Mouse (Mus musculus): ENCODE measurements around the gene Fam216b. TPM values are rescaled to one million over a fixed set of nuclear protein-coding genes. Genes with fewer than 3 reads are reported as not detected.

Fam216b gene
- polyA plus RNA-seq, 1 experiment from 2014 or later = not detected

- H3K4me1 ChIP-seq (ENCODE audit: control insufficient read depth, insufficient read depth, low read length) = no peaks in the 10 kb centered on the region
- no peak overlapping the region for H3K4me2 ChIP-seq
- 0 out of 2 replicates have a peak, but pooled peaks cover 2% of the 10 kb centered on the region for H3K9me3 ChIP-seq (replicated peaks; ENCODE audit: control insufficient read depth, low read length)
- ATAC-seq (replicated peaks; ENCODE audit: insufficient number of reproducible peaks, low FRiP score, low TSS enrichment) = no peak
- H3K27me3 ChIP-seq (ENCODE audit: control insufficient read depth, insufficient read depth, low read length) = no peaks in the 10 kb centered on the region
- H3K36me3 ChIP-seq (ENCODE audit: control insufficient read depth, insufficient read depth, low read length) = no peaks in the 10 kb centered on the region
- H3K27ac ChIP-seq (ENCODE audit: low read depth, low read length) = no peak overlapping the region
- H3K4me3 ChIP-seq (ENCODE audit: low read depth, low read length) = no peak overlapping the region
- WGBS (ENCODE audit: insufficient replicate concordance) = 88% methylated on average over 3 of the region's 3 CpGs
- H3K9ac ChIP-seq (ENCODE audit: low read depth, low read length) = no peak overlapping the region
Observed at GRCm38 (mm10) chr14:78110871-78111270, 22.1 kb upstream of the Fam216b start.

GRCm38 (mm10) chr14:78109419-78109818, 20.6 kb upstream of the Fam216b start:
- Histone ChIP-seq H3K4me2 (no peak overlapping the region), H3K9me3 (replicated peaks; ENCODE audit: control insufficient read depth, low read length) (0 out of 2 replicates have a peak, but pooled peaks cover 2% of the 10 kb centered on the region), H3K4me1 (ENCODE audit: control insufficient read depth, insufficient read depth, low read length) (no peaks in the 10 kb centered on the region), H3K36me3 (ENCODE audit: control insufficient read depth, insufficient read depth, low read length) (no peaks in the 10 kb centered on the region), H3K4me3 (ENCODE audit: low read depth, low read length) (no peak overlapping the region), H3K27ac (ENCODE audit: low read depth, low read length) (no peak overlapping the region), H3K9ac (ENCODE audit: low read depth, low read length) (no peak overlapping the region), H3K27me3 (ENCODE audit: control insufficient read depth, insufficient read depth, low read length) (no peaks in the 10 kb centered on the region)
- WGBS (ENCODE audit: insufficient replicate concordance) = 73% methylated on average over 4 of the region's 4 CpGs
- no peak for ATAC-seq (replicated peaks; ENCODE audit: insufficient number of reproducible peaks, low FRiP score, low TSS enrichment)

GRCm38 (mm10) chr14:78108388-78108787, 19.6 kb upstream of the Fam216b start:
- H3K4me2 ChIP-seq = no peak overlapping the region
- H3K27me3 ChIP-seq (ENCODE audit: control insufficient read depth, insufficient read depth, low read length) = no peaks in the 10 kb centered on the region
- no peak overlapping the region for H3K27ac ChIP-seq (ENCODE audit: low read depth, low read length)
- H3K36me3 ChIP-seq (ENCODE audit: control insufficient read depth, insufficient read depth, low read length) = no peaks in the 10 kb centered on the region
- H3K4me1 ChIP-seq (ENCODE audit: control insufficient read depth, insufficient read depth, low read length) = no peaks in the 10 kb centered on the region
- H3K9ac ChIP-seq (ENCODE audit: low read depth, low read length) = no peak overlapping the region
- ATAC-seq (replicated peaks; ENCODE audit: insufficient number of reproducible peaks, low FRiP score, low TSS enrichment) = no peak
- H3K4me3 ChIP-seq (ENCODE audit: low read depth, low read length) = no peak overlapping the region
- no peaks in the 10 kb centered on the region for H3K9me3 ChIP-seq (replicated peaks; ENCODE audit: control insufficient read depth, low read length)
- WGBS (ENCODE audit: insufficient replicate concordance) = 79% methylated on average over 3 of the region's 3 CpGs

GRCm38 (mm10) chr14:78089591-78089990, 784 bp upstream of the Fam216b start:
- no peak overlapping the region for H3K9ac ChIP-seq (ENCODE audit: low read depth, low read length)
- H3K4me3 ChIP-seq (ENCODE audit: low read depth, low read length) = no peak overlapping the region
- H3K27ac ChIP-seq (ENCODE audit: low read depth, low read length) = no peak overlapping the region
- WGBS (ENCODE audit: insufficient replicate concordance) = 68% methylated on average over 4 of the region's 4 CpGs
- no peak for ATAC-seq (replicated peaks; ENCODE audit: insufficient number of reproducible peaks, low FRiP score, low TSS enrichment)
- H3K36me3 ChIP-seq (ENCODE audit: control insufficient read depth, insufficient read depth, low read length) = no peaks in the 10 kb centered on the region
- peaks cover 4% of the 10 kb centered on the region; the same call in 1 of the 2 replicates for H3K4me1 ChIP-seq (ENCODE audit: control insufficient read depth, insufficient read depth, low read length)
- H3K9me3 ChIP-seq (replicated peaks; ENCODE audit: control insufficient read depth, low read length) = no peaks in the 10 kb centered on the region
- no peaks in the 10 kb centered on the region for H3K27me3 ChIP-seq (ENCODE audit: control insufficient read depth, insufficient read depth, low read length)
- no peak overlapping the region for H3K4me2 ChIP-seq

DNA sequence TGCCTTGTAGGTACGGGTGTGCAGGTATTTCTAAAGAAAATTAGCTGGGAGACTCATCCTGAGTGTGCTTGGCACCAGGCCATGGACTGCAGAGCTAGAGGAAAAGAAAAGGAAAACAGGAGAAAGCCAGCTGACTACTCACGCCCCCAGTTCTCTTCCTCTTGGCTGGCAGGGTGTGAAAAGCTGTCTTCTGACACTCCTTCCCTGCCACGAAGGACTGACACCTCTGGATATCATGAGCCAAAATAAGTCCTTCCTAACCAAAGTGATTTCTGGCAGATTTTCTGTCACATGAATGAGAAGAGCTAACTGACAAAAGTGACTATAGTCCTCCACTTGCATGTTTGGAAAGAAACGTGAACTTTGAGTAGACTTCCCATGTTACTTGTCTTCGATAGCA, 5.3 kb downstream of the Fam216b start:
- Histone ChIP-seq H3K4me3 (ENCODE audit: low read depth, low read length) (no peak overlapping the region), H3K27ac (ENCODE audit: low read depth, low read length) (no peak overlapping the region), H3K27me3 (ENCODE audit: control insufficient read depth, insufficient read depth, low read length) (no peaks in the 10 kb centered on the region), H3K4me1 (ENCODE audit: control insufficient read depth, insufficient read depth, low read length) (peaks cover 4% of the 10 kb centered on the region; the same call in 1 of the 2 replicates), H3K9me3 (replicated peaks; ENCODE audit: control insufficient read depth, low read length) (no peaks in the 10 kb centered on the region), H3K36me3 (ENCODE audit: control insufficient read depth, insufficient read depth, low read length) (no peaks in the 10 kb centered on the region), H3K9ac (ENCODE audit: low read depth, low read length) (no peak overlapping the region), H3K4me2 (no peak overlapping the region)
- 57% methylated on average over 5 of the region's 5 CpGs for WGBS (ENCODE audit: insufficient replicate concordance)
- ATAC-seq (replicated peaks; ENCODE audit: insufficient number of reproducible peaks, low FRiP score, low TSS enrichment) = no peak

DNA sequence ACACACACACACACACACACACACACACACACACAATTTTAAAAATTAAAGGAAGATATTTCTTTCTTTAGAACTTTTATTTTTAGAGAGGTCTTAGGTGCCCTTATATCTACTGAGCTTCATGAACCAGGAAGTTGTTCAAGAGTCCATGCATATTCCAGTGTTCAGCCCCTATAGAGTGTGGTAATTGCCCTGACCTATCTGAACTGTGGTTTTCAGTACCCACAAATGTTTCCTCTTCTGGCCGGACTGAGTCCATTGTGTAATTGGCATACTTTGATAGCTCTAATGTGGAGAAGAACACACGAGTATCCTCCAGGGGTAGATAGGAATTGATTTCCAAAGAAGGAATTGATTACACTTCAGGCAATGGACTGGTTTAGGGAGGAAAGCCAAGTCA, 11.3 kb downstream of the Fam216b start:
- Histone ChIP-seq H3K4me3 (ENCODE audit: low read depth, low read length) (no peak overlapping the region), H3K9me3 (replicated peaks; ENCODE audit: control insufficient read depth, low read length) (no peaks in the 10 kb centered on the region), H3K27me3 (ENCODE audit: control insufficient read depth, insufficient read depth, low read length) (no peaks in the 10 kb centered on the region), H3K9ac (ENCODE audit: low read depth, low read length) (no peak overlapping the region), H3K4me2 (no peak overlapping the region), H3K36me3 (ENCODE audit: control insufficient read depth, insufficient read depth, low read length) (no peaks in the 10 kb centered on the region), H3K4me1 (ENCODE audit: control insufficient read depth, insufficient read depth, low read length) (no peaks in the 10 kb centered on the region), H3K27ac (ENCODE audit: low read depth, low read length) (no peak overlapping the region)
- no peak for ATAC-seq (replicated peaks; ENCODE audit: insufficient number of reproducible peaks, low FRiP score, low TSS enrichment)
- 82% methylated on average over 2 of the region's 2 CpGs for WGBS (ENCODE audit: insufficient replicate concordance)

- Histone ChIP-seq H3K27ac (ENCODE audit: low read depth, low read length) (no peak overlapping the region), H3K4me1 (ENCODE audit: control insufficient read depth, insufficient read depth, low read length) (peaks cover 2% of the 10 kb centered on the region; the same call in 1 of the 2 replicates), H3K36me3 (ENCODE audit: control insufficient read depth, insufficient read depth, low read length) (no peaks in the 10 kb centered on the region), H3K9me3 (replicated peaks; ENCODE audit: control insufficient read depth, low read length) (no peaks in the 10 kb centered on the region), H3K4me2 (no peak overlapping the region), H3K4me3 (ENCODE audit: low read depth, low read length) (no peak overlapping the region), H3K9ac (ENCODE audit: low read depth, low read length) (no peak overlapping the region), H3K27me3 (ENCODE audit: control insufficient read depth, insufficient read depth, low read length) (no peaks in the 10 kb centered on the region)
- ATAC-seq (replicated peaks; ENCODE audit: insufficient number of reproducible peaks, low FRiP score, low TSS enrichment) = no peak
- 75% methylated on average over 9 of the region's 9 CpGs for WGBS (ENCODE audit: insufficient replicate concordance)
Observed at GRCm38 (mm10) chr14:78065938-78066710, 22.7 kb downstream of the Fam216b start.

DNA sequence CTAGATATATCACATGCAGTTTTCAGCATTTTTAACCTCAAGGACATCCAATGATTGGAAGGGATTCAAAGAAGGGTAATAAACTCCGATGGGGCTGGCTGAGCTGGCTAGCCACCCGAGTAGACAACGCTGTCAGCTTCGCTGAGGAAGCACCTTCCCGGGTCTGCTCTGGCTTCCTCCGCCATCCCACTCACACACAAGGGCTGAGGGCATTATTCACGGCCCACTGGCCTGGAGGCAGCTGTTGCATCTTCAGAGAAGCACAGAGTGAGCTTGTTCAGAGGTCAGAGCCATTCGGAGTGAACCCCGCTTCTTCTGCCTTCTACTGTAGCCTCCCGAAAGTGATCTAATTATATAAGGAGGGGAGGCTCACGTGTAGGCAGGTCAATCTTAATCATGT, 26.3 kb downstream of the Fam216b start:
- Histone ChIP-seq H3K9me3 (replicated peaks; ENCODE audit: control insufficient read depth, low read length) (no peaks in the 10 kb centered on the region), H3K4me2 (no peak overlapping the region), H3K4me1 (ENCODE audit: control insufficient read depth, insufficient read depth, low read length) (no peaks in the 10 kb centered on the region), H3K36me3 (ENCODE audit: control insufficient read depth, insufficient read depth, low read length) (no peaks in the 10 kb centered on the region), H3K27me3 (ENCODE audit: control insufficient read depth, insufficient read depth, low read length) (no peaks in the 10 kb centered on the region), H3K9ac (ENCODE audit: low read depth, low read length) (no peak overlapping the region), H3K4me3 (ENCODE audit: low read depth, low read length) (no peak overlapping the region), H3K27ac (ENCODE audit: low read depth, low read length) (no peak overlapping the region)
- no peak for ATAC-seq (replicated peaks; ENCODE audit: insufficient number of reproducible peaks, low FRiP score, low TSS enrichment)
- WGBS (ENCODE audit: insufficient replicate concordance) = 92% methylated on average over 11 of the region's 11 CpGs

DNA sequence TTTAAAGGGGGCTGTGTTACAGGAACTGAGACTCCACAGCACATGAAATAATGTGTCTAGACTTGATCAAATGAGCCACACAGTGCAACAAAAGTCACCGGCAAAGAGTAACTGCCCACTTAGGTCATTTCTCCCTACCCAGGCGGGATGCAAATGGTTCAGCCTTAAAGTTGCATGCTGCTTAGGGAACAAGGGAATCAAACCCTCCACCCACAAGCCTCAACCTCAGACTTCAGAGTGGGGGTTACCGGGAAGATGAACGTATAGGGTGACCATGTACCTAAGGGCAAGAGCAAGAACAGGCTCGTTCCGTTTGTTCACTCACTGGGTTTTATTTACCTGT, 28.2 kb downstream of the Fam216b start:
- Histone ChIP-seq H3K36me3 (ENCODE audit: control insufficient read depth, insufficient read depth, low read length) (no peaks in the 10 kb centered on the region), H3K9ac (ENCODE audit: low read depth, low read length) (no peak overlapping the region), H3K9me3 (replicated peaks; ENCODE audit: control insufficient read depth, low read length) (no peaks in the 10 kb centered on the region), H3K4me3 (ENCODE audit: low read depth, low read length) (no peak overlapping the region), H3K27ac (ENCODE audit: low read depth, low read length) (no peak overlapping the region), H3K27me3 (ENCODE audit: control insufficient read depth, insufficient read depth, low read length) (no peaks in the 10 kb centered on the region), H3K4me2 (no peak overlapping the region), H3K4me1 (ENCODE audit: control insufficient read depth, insufficient read depth, low read length) (no peaks in the 10 kb centered on the region)
- whole genome bisulfite sequencing (ENCODE audit: insufficient replicate concordance) = 80% methylated on average over 6 of the region's 6 CpGs
- ATAC-seq (replicated peaks; ENCODE audit: insufficient number of reproducible peaks, low FRiP score, low TSS enrichment) = no peak
